Mouse (Mus musculus) forebrain, embryonic 14.5 days (tissue): ENCODE measurements around the gene Cdc42bpb. TPM values are rescaled to one million over a fixed set of nuclear protein-coding genes. Genes with fewer than 3 reads are reported as not detected.

Source experiments
- ATAC-seq: fragments of 200-750 bp; cut with Nextera tagmentation; 2 replicates; pipeline ENCODE4 v1.8.0; 2017; ENCODE audit warnings: mild to moderate bottlenecking, moderate library complexity
- DNase-seq: peaks from one replicate; pipeline ENCODE4 v3.0.0-alpha.2; 2015; ENCODE audit warnings: low spot score
- H3K27ac ChIP-seq: fragments of 300-500 bp; sonication (generic); 2 replicates; pipeline ENCODE4 v1.5.1; 2014; ENCODE audit warnings: low read depth, mild to moderate bottlenecking, control low read depth, low read length, moderate library complexity
- H3K27me3 ChIP-seq: fragments of 300-500 bp; sonication (generic); replicated peaks from 2 replicates; pipeline ENCODE4 v1.6.1; 2014; ENCODE audit warnings: low read length, control low read depth, mixed read lengths; ENCODE audit not compliant: control insufficient read depth, insufficient read depth
- H3K36me3 ChIP-seq: fragments of 300-500 bp; sonication (generic); 2 replicates; pipeline ENCODE4 v1.6.1; 2014; ENCODE audit warnings: low read length, control low read depth; ENCODE audit not compliant: control insufficient read depth, insufficient read depth
- H3K4me1 ChIP-seq: fragments of 300-500 bp; sonication (generic); 2 replicates; pipeline ENCODE4 v1.6.1; 2014; ENCODE audit warnings: antibody characterized with exemption, low read length, control low read depth; ENCODE audit not compliant: control insufficient read depth, insufficient read depth
- H3K4me2 ChIP-seq: fragments of 300-500 bp; sonication (generic); 2 replicates; pipeline ENCODE4 v1.6.1; 2014; ENCODE audit warnings: mild to moderate bottlenecking, control low read depth, low read length
- H3K4me3 ChIP-seq: fragments of 300-500 bp; sonication (generic); 2 replicates; pipeline ENCODE4 v1.5.1; 2014; ENCODE audit warnings: low read depth, low read length, control low read depth
- H3K9ac ChIP-seq: fragments of 300-500 bp; sonication (generic); 2 replicates; pipeline ENCODE4 v1.6.1; 2014; ENCODE audit warnings: mild to moderate bottlenecking, low read length, control low read depth, moderate library complexity
- H3K9me3 ChIP-seq: fragments of 300-500 bp; sonication (generic); replicated peaks from 2 replicates; pipeline ENCODE4 v1.6.1; 2016; ENCODE audit warnings: low read length, control low read depth, mixed read lengths; ENCODE audit not compliant: control insufficient read depth
- WGBS: fragments of 180-500 bp; shearing (Covaris S2); extraction: QIAGEN DNeasy Blood & Tissue Kit; methylation state at CpG from one replicate; pipeline ENCODE4 v1.1.7; 2014; 5-methylcytosine and 5-hydroxymethylcytosine counted together
- polyA plus RNA-seq: library from polyadenylated mRNA; unstranded; fragments of >200 nt; fragmentation: Nextera tagmentation; extraction: Ambion mirVana; gene quantifications from 2 replicates; pipeline ENCODE4 v1.2.1, GENCODE M21; 2014

The Cdc42bpb gene
- polyA plus RNA-seq, 1 experiment from 2014 or later, result 28.8 TPM

- no peak overlapping the region for H3K27ac ChIP-seq
- ATAC-seq (no peak), DNase-seq (no peak)
- H3K4me1 ChIP-seq, result no peaks in the 10 kb centered on the region
- no peaks in the 10 kb centered on the region for H3K36me3 ChIP-seq
- no peaks in the 10 kb centered on the region for H3K27me3 ChIP-seq
- no peaks in the 10 kb centered on the region for H3K9me3 ChIP-seq
- 71% methylated on average over 5 of the region's 5 CpGs for WGBS
- H3K4me3 ChIP-seq, result no peak overlapping the region
- no peak overlapping the region for H3K4me2 ChIP-seq
- no peak overlapping the region for H3K9ac ChIP-seq
These were observed 19.5 kb upstream of the Cdc42bpb start for GRCm38 (mm10) chr12:111396997-111397396.

DNA sequence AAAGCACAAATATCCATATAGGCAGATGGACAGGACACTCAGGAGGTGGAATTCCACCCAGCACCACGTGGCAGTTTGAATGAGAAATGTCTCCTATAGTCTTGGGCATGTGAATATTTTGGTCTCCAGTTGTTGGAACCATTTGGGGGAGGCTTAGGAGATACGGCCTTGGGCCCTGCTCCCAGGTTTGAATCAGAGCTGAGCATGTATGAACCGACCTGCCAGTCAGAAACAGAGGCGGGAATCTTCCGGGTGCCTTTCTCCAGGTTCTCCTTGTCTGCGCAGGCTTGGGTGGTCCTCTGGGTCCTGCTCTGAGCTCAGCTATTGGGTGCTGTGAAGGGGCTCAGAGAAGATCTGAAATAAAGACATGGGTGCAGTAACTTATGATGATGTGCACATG, 16.5 kb upstream of the Cdc42bpb start:
- no peak overlapping the region for H3K27ac ChIP-seq
- DNase-seq, result no peak
- no peak overlapping the region for H3K9ac ChIP-seq
- no peaks in the 10 kb centered on the region for H3K9me3 ChIP-seq
- no peaks in the 10 kb centered on the region for H3K27me3 ChIP-seq
- WGBS, result 85% methylated on average over 6 of the region's 6 CpGs
- no peak overlapping the region for H3K4me2 ChIP-seq
- no peaks in the 10 kb centered on the region for H3K4me1 ChIP-seq
- no peaks in the 10 kb centered on the region for H3K36me3 ChIP-seq
- H3K4me3 ChIP-seq, result no peak overlapping the region
- no peak for ATAC-seq

- no peak overlapping the region for H3K4me2 ChIP-seq
- 95% methylated on average over 4 of the region's 4 CpGs for WGBS
- no peak overlapping the region for H3K9ac ChIP-seq
- no peaks in the 10 kb centered on the region for H3K4me1 ChIP-seq
- DNase-seq, result no peak
- no peaks in the 10 kb centered on the region for H3K9me3 ChIP-seq
- H3K4me3 ChIP-seq, result no peak overlapping the region
- H3K27ac ChIP-seq, result no peak overlapping the region
- no peak for ATAC-seq
- H3K27me3 ChIP-seq, result 0 out of 2 replicates have a peak, but pooled peaks cover 2% of the 10 kb centered on the region
- H3K36me3 ChIP-seq, result no peaks in the 10 kb centered on the region
These were observed 9.6 kb upstream of the Cdc42bpb start for GRCm38 (mm10) chr12:111387146-111387545.

- no peak overlapping the region for H3K4me3 ChIP-seq
- no peaks in the 10 kb centered on the region for H3K9me3 ChIP-seq
- H3K27ac ChIP-seq, result no peak overlapping the region
- no peak overlapping the region for H3K9ac ChIP-seq
- H3K27me3 ChIP-seq, result 0 out of 2 replicates have a peak, but pooled peaks cover 2% of the 10 kb centered on the region
- no peaks in the 10 kb centered on the region for H3K4me1 ChIP-seq
- no peak overlapping the region for H3K4me2 ChIP-seq
- ATAC-seq (no peak), DNase-seq (no peak)
- H3K36me3 ChIP-seq, result no peaks in the 10 kb centered on the region
- WGBS, result 69% methylated on average over 8 of the region's 8 CpGs
These were observed 9.2 kb upstream of the Cdc42bpb start for GRCm38 (mm10) chr12:111386642-111387120.

DNA sequence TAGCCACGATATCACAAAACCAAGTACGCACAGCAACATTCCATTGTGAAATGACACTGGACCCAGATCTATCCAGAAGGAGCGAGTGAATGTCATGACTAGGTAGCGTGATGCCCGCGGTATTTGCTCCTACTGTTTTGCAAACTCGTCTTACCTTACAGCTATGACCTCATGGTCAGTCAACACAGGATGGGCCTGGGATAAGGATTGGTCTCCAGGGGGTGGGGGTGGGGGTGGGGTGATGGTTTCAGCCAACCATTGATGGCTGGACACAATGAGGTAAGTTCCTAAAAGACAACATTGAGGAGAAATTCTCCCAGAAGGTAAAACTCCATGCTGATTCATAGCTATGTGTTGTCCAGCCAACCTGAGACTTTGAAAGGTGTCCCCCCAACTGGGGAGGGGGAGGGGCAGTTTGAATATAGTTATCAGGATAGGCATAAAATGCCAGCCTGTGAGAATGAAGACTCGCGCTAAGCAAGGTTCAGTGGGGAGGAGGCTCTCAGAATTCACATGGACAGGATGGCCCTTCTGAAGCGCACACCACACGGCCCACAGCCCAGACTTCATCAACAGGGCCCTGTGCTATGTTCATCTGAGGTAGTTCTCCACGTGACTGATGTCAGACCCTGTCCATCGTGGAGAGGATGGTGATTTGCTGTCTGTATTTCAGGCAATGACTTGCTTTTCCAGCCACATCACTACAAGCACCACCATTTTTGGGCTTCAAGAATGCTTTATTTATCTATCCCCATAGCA, 8.5 kb upstream of the Cdc42bpb start:
- Histone ChIP-seq H3K9ac (no peak overlapping the region), H3K4me2 (no peak overlapping the region), H3K36me3 (no peaks in the 10 kb centered on the region), H3K9me3 (no peaks in the 10 kb centered on the region), H3K27ac (no peak overlapping the region), H3K4me1 (no peaks in the 10 kb centered on the region), H3K27me3 (0 out of 2 replicates have a peak, but pooled peaks cover 2% of the 10 kb centered on the region), H3K4me3 (no peak overlapping the region)
- ATAC-seq (no peak), DNase-seq (no peak)
- 89% methylated on average over 13 of the region's 13 CpGs for WGBS

- H3K27ac ChIP-seq, result no peak overlapping the region
- H3K9ac ChIP-seq, result peak overlapping the region; percentile 92
- DNase-seq (no peak), ATAC-seq (no peak)
- WGBS, result 73% methylated on average over 12 of the region's 12 CpGs
- H3K4me3 ChIP-seq, result peak overlapping the region; percentile 97
- no peaks in the 10 kb centered on the region for H3K36me3 ChIP-seq
- H3K4me2 ChIP-seq, result peak overlapping the region; percentile 94
- H3K27me3 ChIP-seq, result no peaks in the 10 kb centered on the region
- H3K9me3 ChIP-seq, result no peaks in the 10 kb centered on the region
- peaks cover 10% of the 10 kb centered on the region for H3K4me1 ChIP-seq
These were observed 1.3 kb upstream of the Cdc42bpb start for GRCm38 (mm10) chr12:111378812-111379211.

GRCm38 (mm10) chr12:111377986-111378490, 520 bp upstream of the Cdc42bpb start:
- H3K4me2 ChIP-seq, result peak overlapping the region; percentile 94
- H3K27me3 ChIP-seq, result no peaks in the 10 kb centered on the region
- ATAC-seq (peak; percentile 76), DNase-seq (peak; percentile 59)
- H3K4me3 ChIP-seq, result peak overlapping the region; percentile 97
- peak overlapping the region; percentile 92 for H3K9ac ChIP-seq
- no peaks in the 10 kb centered on the region for H3K36me3 ChIP-seq
- under 1% methylated on average over 32 of the region's 32 CpGs for WGBS
- peak overlapping the region; percentile 93 for H3K27ac ChIP-seq
- peaks cover 10% of the 10 kb centered on the region for H3K4me1 ChIP-seq
- H3K9me3 ChIP-seq, result no peaks in the 10 kb centered on the region

DNA sequence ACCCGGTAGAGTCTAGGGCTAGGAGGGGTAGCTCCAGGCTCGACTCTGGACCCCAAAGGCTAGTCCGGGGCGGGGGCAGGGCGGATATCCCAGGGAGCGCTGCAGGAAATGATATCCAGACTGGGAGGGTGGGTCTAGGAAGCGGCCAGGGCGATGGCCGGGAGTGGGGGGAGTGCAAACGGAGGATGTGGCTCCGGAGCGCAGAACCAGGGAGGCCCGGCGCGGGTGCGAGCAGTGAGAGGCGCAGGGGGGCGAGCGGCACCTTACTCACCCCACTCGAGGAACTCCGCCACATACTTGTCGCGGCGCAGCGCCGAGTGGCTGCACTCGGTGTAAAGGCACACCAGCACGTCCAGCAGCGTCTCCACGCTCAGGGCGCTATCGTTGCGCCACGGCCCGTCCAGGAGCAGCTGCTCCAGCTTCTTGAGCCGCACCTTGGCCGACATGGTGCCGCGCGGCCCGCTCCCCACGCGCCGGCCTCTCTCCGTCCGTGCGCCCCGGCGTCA, 639 bp downstream of the Cdc42bpb start:
- DNase-seq (no peak), ATAC-seq (peak; percentile 21; the same call in 1 of the 2 replicates)
- under 1% methylated on average over 46 of the region's 49 CpGs for WGBS
- Histone ChIP-seq H3K4me2 (peak overlapping the region; percentile 94), H3K9ac (peak overlapping the region; percentile 92), H3K27me3 (no peaks in the 10 kb centered on the region), H3K4me1 (peaks cover 10% of the 10 kb centered on the region), H3K27ac (peak overlapping the region; percentile 93), H3K4me3 (peak overlapping the region; percentile 97), H3K9me3 (no peaks in the 10 kb centered on the region), H3K36me3 (no peaks in the 10 kb centered on the region)

GRCm38 (mm10) chr12:111376053-111376452, 1.5 kb downstream of the Cdc42bpb start:
- Histone ChIP-seq H3K27me3 (no peaks in the 10 kb centered on the region), H3K9ac (peak overlapping the region; percentile 92), H3K4me3 (peak overlapping the region; percentile 97), H3K36me3 (no peaks in the 10 kb centered on the region), H3K9me3 (no peaks in the 10 kb centered on the region), H3K27ac (no peak overlapping the region), H3K4me1 (peaks cover 10% of the 10 kb centered on the region), H3K4me2 (peak overlapping the region; percentile 94)
- DNase-seq (no peak), ATAC-seq (no peak)
- WGBS, result 48% methylated on average over 6 of the region's 6 CpGs
